Mouse (Mus musculus) brain, embryonic 14.5 days (tissue): ENCODE measurements at regions not wholly inside any gene's neighbourhood (a gene's known extent, or its start where the extent isn't known, plus 50 kb on each side); places are given as distances from the start of the nearest gene placed in this dataset.

Experiments used
- CTCF ChIP-seq: fragments of 200-500 bp; IDR thresholded peaks from 2 replicates; pipeline ENCODE4 v1.5.1; 2012; ENCODE audit warnings: inconsistent platforms, mild to moderate bottlenecking, moderate library complexity, borderline replicate concordance; ENCODE audit not compliant: insufficient read depth, insufficient read length; ENCODE audit errors: extremely low read depth
- POLR2A ChIP-seq: fragments of 200-500 bp; IDR thresholded peaks from 2 replicates; pipeline ENCODE4 v1.6.1; 2012; ENCODE audit warnings: mild to moderate bottlenecking, inconsistent platforms, borderline replicate concordance; ENCODE audit not compliant: poor library complexity, insufficient read depth, insufficient read length, severe bottlenecking; ENCODE audit errors: extremely low read depth

DNA sequence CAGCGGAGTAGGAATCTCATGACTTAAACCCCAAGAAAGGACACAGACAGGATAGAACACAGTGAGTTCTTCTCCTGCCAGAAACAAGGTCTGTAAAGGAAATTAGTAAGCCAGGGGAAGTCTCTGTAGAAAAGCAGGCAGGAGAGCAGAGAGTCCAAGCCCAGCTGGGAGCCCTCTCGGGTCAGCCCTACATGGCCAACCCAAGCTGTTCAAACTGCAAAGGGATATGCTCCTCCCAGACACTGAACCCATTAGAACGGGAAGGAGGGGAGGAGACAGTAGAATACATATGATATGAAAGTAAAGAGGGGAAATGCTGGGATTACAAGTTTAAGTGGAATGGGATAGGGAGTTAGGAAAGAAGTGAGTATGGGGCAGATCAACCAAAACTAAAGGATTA is 75.7 kb upstream of the Cop1 start:
- TF ChIP-seq CTCF (no peak), POLR2A (no peak)
